Mouse (Mus musculus): ENCODE measurements at regions not wholly inside any gene's neighbourhood (a gene's known extent, or its start where the extent isn't known, plus 50 kb on each side); places are given as distances from the start of the nearest gene placed in this dataset.
"Not testable (repeated sequence)": the region's sequence is repeated elsewhere in the genome, so short reads cannot be mapped to it uniquely, and the experiment has no call there.

- intact Hi-C loops (cut with DNase I) = no loop called here
- no peak for DNase-seq (ENCODE audit: low spot score)
Measured at GRCm38 (mm10) chr12:74825664-74826063, 351.5 kb downstream of the Kcnh5 start.

- intact Hi-C loops (cut with DNase I) = no loop called here
- peak; percentile 17 for DNase-seq (ENCODE audit: low spot score)
Measured at GRCm38 (mm10) chr12:74824735-74825494, 352.2 kb downstream of the Kcnh5 start.

GRCm38 (mm10) chr12:74816181-74816580, 361.0 kb downstream of the Kcnh5 start:
- intact Hi-C loops (cut with DNase I); DNase-seq (ENCODE audit: low spot score): not testable (repeated sequence)

- DNase-seq (ENCODE audit: low spot score); intact Hi-C loops (cut with DNase I): not testable (repeated sequence)
Measured at GRCm38 (mm10) chr12:74808571-74808970, 368.6 kb downstream of the Kcnh5 start.

- DNase-seq (ENCODE audit: low spot score); intact Hi-C loops (cut with DNase I): not testable (repeated sequence)
Measured at GRCm38 (mm10) chr12:74807926-74808325, 369.2 kb downstream of the Kcnh5 start.

- intact Hi-C loops (cut with DNase I) = no loop called here
Measured at GRCm38 (mm10) chr12:74803740-74804512, 373.2 kb downstream of the Kcnh5 start.

GRCm38 (mm10) chr12:74792036-74792435, 385.1 kb downstream of the Kcnh5 start:
- DNase-seq (ENCODE audit: low spot score) = no peak
- intact Hi-C loops (cut with DNase I) = no loop called here

More at GRCm38 (mm10) chr12:74803740-74804512, 373.2 kb downstream of the Kcnh5 start:
- no peak for DNase-seq (ENCODE audit: low spot score)

GRCm38 (mm10) chr12:74762284-74762683, 414.8 kb downstream of the Kcnh5 start:
- intact Hi-C loops (cut with DNase I) = no loop called here
- DNase-seq (ENCODE audit: low spot score) = no peak

GRCm38 (mm10) chr12:74745051-74745450, 428.9 kb upstream of the Gm11042 start:
- no peak for DNase-seq (ENCODE audit: low spot score)
- intact Hi-C loops (cut with DNase I) = no loop called here

GRCm38 (mm10) chr12:74728866-74729265, 412.7 kb upstream of the Gm11042 start:
- no peak for DNase-seq (ENCODE audit: low spot score)
- intact Hi-C loops (cut with DNase I) = no loop called here

GRCm38 (mm10) chr12:74679149-74679548, 363.0 kb upstream of the Gm11042 start:
- DNase-seq (ENCODE audit: low spot score) = no peak
- intact Hi-C loops (cut with DNase I) = no loop called here

GRCm38 (mm10) chr12:74677835-74678234, 361.6 kb upstream of the Gm11042 start:
- intact Hi-C loops (cut with DNase I) = no loop called here

GRCm38 (mm10) chr12:74658406-74658805, 342.2 kb upstream of the Gm11042 start:
- intact Hi-C loops (cut with DNase I) = no loop called here
- DNase-seq (ENCODE audit: low spot score) = no peak

More at GRCm38 (mm10) chr12:74677835-74678234, 361.6 kb upstream of the Gm11042 start:
- no peak for DNase-seq (ENCODE audit: low spot score)

- intact Hi-C loops (cut with DNase I) = no loop called here
Measured at GRCm38 (mm10) chr12:74657036-74657648, 340.9 kb upstream of the Gm11042 start.

GRCm38 (mm10) chr12:74651256-74651655, 335.1 kb upstream of the Gm11042 start:
- DNase-seq (ENCODE audit: low spot score) = no peak
- intact Hi-C loops (cut with DNase I) = no loop called here

More at GRCm38 (mm10) chr12:74657036-74657648, 340.9 kb upstream of the Gm11042 start:
- DNase-seq (ENCODE audit: low spot score) = no peak

GRCm38 (mm10) chr12:74632827-74633226, 316.6 kb upstream of the Gm11042 start:
- no peak for DNase-seq (ENCODE audit: low spot score)

GRCm38 (mm10) chr12:74595208-74595607, 279.0 kb upstream of the Gm11042 start:
- intact Hi-C loops (cut with DNase I) = no loop called here
- no peak for DNase-seq (ENCODE audit: low spot score)

More at GRCm38 (mm10) chr12:74632827-74633226, 316.6 kb upstream of the Gm11042 start:
- intact Hi-C loops (cut with DNase I) = no loop called here

GRCm38 (mm10) chr12:74554599-74554998, 238.4 kb upstream of the Gm11042 start:
- intact Hi-C loops (cut with DNase I) = no loop called here
- no peak for DNase-seq (ENCODE audit: low spot score)

- no peak for DNase-seq (ENCODE audit: low spot score)
- intact Hi-C loops (cut with DNase I) = no loop called here
Measured at GRCm38 (mm10) chr12:74544172-74544571, 228.0 kb upstream of the Gm11042 start.

- intact Hi-C loops (cut with DNase I) = no loop called here
- DNase-seq (ENCODE audit: low spot score) = no peak
Measured at GRCm38 (mm10) chr12:74534882-74535281, 218.7 kb upstream of the Gm11042 start.
